Comparison of ENCODE assay signal across 1 mouse cellular context in genomic region chr7:27197136-27197535, GRCm38 (mm10).
TF ChIP-seq lines count a peak whose summit lies in the region.

No protein-coding gene starts in this region.

TF ChIP-seq in myocyte, 11 proteins besides CTCF, POLR2A, EP300 and RAD21 (continued from another document):
- no peak for TF ChIP-seq REST (IDR thresholded peaks at IDR 0.05; ENCODE audit: insufficient read depth, insufficient read length)
- no peak for TF ChIP-seq TCF3 (IDR thresholded peaks at IDR 0.05; ENCODE audit: insufficient read length, low read depth)
- TF ChIP-seq SRF (IDR thresholded peaks at IDR 0.05; ENCODE audit: control insufficient read depth, insufficient read length, low read depth) = no peak
- TF ChIP-seq E2F4 (IDR thresholded peaks at IDR 0.05; ENCODE audit: insufficient read depth) = no peak
- no peak for TF ChIP-seq USF1 (IDR thresholded peaks at IDR 0.05; ENCODE audit: low read depth)
- no peak for TF ChIP-seq MYOD1 (IDR thresholded peaks at IDR 0.05; ENCODE audit: control insufficient read depth in 1 of 3, insufficient read length in 2 of 3, low read depth in 2 of 3)
- no peak for TF ChIP-seq TCF12 (IDR thresholded peaks at IDR 0.05; ENCODE audit: insufficient read depth, poor library complexity, severe bottlenecking)
- TF ChIP-seq CEBPB (IDR thresholded peaks at IDR 0.05; ENCODE audit: insufficient read depth, poor library complexity, severe bottlenecking) = no peak
- no peak for TF ChIP-seq POLR2AphosphoS2 (IDR thresholded peaks at IDR 0.05; ENCODE audit: insufficient read length, low read depth)
- TF ChIP-seq MAX (IDR thresholded peaks at IDR 0.05; ENCODE audit: low read depth) = no peak
